Mouse (Mus musculus) CH12.LX (cell line): ENCODE data around the gene Gm19402. TPM values are rescaled to one million over a fixed set of nuclear protein-coding genes. Genes with fewer than 3 reads are reported as not detected.
"Not testable (repeated sequence)": the region's sequence is repeated elsewhere in the genome, so short reads cannot be mapped to it uniquely, and the experiment has no call there.

Experiments used
- DNase-seq: peaks from one replicate; pipeline ENCODE4 v3.0.0-alpha.2; 2013; ENCODE audit errors: extremely low read depth
- H3K27ac ChIP-seq: 2 replicates; pipeline ENCODE4 v1.5.1; 2012; ENCODE audit warnings: low read depth, mild to moderate bottlenecking, control low read depth, moderate library complexity; ENCODE audit not compliant: insufficient read depth
- H3K27me3 ChIP-seq: replicated peaks from 2 replicates; pipeline ENCODE3; 2012; ENCODE audit warnings: inconsistent platforms
- H3K36me3 ChIP-seq, 2 experiments: replicated peaks in 1 of 2; 2 replicates each; pipeline versions ENCODE3 to v1.6.1; 2012; ENCODE audit warnings: inconsistent platforms in 1 of 2, low read length in 1 of 2, mild to moderate bottlenecking in 1 of 2, mixed read lengths in 1 of 2, moderate library complexity in 1 of 2; ENCODE audit not compliant: control insufficient read depth in 1 of 2, insufficient read depth in 1 of 2
- H3K4me1 ChIP-seq, 2 experiments: 2 replicates each; pipeline ENCODE4 v1.6.1; 2012; ENCODE audit warnings: inconsistent platforms in 1 of 2, moderate library complexity in 1 of 2; ENCODE audit not compliant: insufficient read depth in 2 of 2, control insufficient read depth in 1 of 2
- H3K4me2 ChIP-seq: 2 replicates; pipeline ENCODE4 v1.6.1; 2012; ENCODE audit warnings: low read depth, mild to moderate bottlenecking, control low read depth; ENCODE audit not compliant: poor library complexity, insufficient read depth, severe bottlenecking
- H3K4me3 ChIP-seq, 3 experiments: fragments of 150-350 bp in 1 of 3; sonication (generic) in 1 of 3; replicated peaks in 1 of 3; 2 replicates each; pipeline versions ENCODE3 to v1.5.1; 2011 to 2012; ENCODE audit warnings: low read depth in 2 of 3, low read length in 2 of 3, mild to moderate bottlenecking in 2 of 3, moderate library complexity in 2 of 3, control low read depth in 1 of 3, improper control_type of control experiment in 1 of 3, inconsistent platforms in 1 of 3, mixed read lengths in 1 of 3; ENCODE audit not compliant: poor library complexity in 1 of 3
- H3K79me2 ChIP-seq: replicated peaks from 2 replicates; pipeline ENCODE4 v1.6.1; 2012; ENCODE audit warnings: mild to moderate bottlenecking, moderate library complexity; ENCODE audit not compliant: control insufficient read depth, poor library complexity, insufficient read depth, severe bottlenecking; ENCODE audit errors: extremely low read depth
- H3K9ac ChIP-seq: 2 replicates; pipeline ENCODE4 v1.6.1; 2012; ENCODE audit warnings: low read depth, mild to moderate bottlenecking, control low read depth, moderate library complexity; ENCODE audit not compliant: insufficient read depth
- H3K9me3 ChIP-seq: replicated peaks from 2 replicates; pipeline ENCODE3; 2012; ENCODE audit warnings: low read length, inconsistent platforms, mixed read lengths
- BHLHE40 ChIP-seq: IDR thresholded peaks from 2 replicates; pipeline ENCODE4 v1.6.1; 2011; ENCODE audit warnings: mild to moderate bottlenecking, low read depth, low read length, improper control_type of control experiment
- CHD2 ChIP-seq: IDR thresholded peaks from 2 replicates; pipeline ENCODE4 v1.6.1; 2011; ENCODE audit warnings: low read length, improper control_type of control experiment
- CTCF ChIP-seq, 2 experiments: IDR thresholded peaks in 1 of 2; conservative IDR thresholded peaks in 1 of 2; 2 replicates each; pipeline ENCODE4 v1.5.1; 2011 to 2012; ENCODE audit warnings: low read depth in 2 of 2, low read length in 2 of 2, improper control_type of control experiment in 1 of 2, inconsistent platforms in 1 of 2, mild to moderate bottlenecking in 1 of 2, moderate library complexity in 1 of 2
- E2F4 ChIP-seq: IDR thresholded peaks from 2 replicates; pipeline ENCODE4 v1.6.1; 2011; ENCODE audit warnings: low read depth, low read length, improper control_type of control experiment; ENCODE audit not compliant: insufficient replicate concordance
- EP300 ChIP-seq: IDR thresholded peaks from 2 replicates; pipeline ENCODE4 v1.6.1; 2011; ENCODE audit warnings: low read length, improper control_type of control experiment
- ETS1 ChIP-seq: conservative IDR thresholded peaks from 2 replicates; pipeline ENCODE4 v1.6.1; 2012; ENCODE audit warnings: low read depth, mild to moderate bottlenecking, inconsistent platforms, low read length, improper control_type of control experiment, moderate library complexity
- GABPA ChIP-seq: IDR thresholded peaks from 2 replicates; pipeline ENCODE4 v1.6.1; 2012; ENCODE audit warnings: low read depth, low read length, improper control_type of control experiment, inconsistent platforms; ENCODE audit not compliant: insufficient replicate concordance
- IRF4 ChIP-seq: IDR thresholded peaks from 2 replicates; pipeline ENCODE4 v1.6.1; 2014; ENCODE audit warnings: low read depth, mild to moderate bottlenecking, inconsistent platforms, low read length, improper control_type of control experiment
- JUND ChIP-seq: conservative IDR thresholded peaks from 2 replicates; pipeline ENCODE4 v1.6.1; 2011; ENCODE audit warnings: low read depth, low read length, improper control_type of control experiment
- MAFK ChIP-seq: IDR thresholded peaks from 2 replicates; pipeline ENCODE4 v1.6.1; 2011; ENCODE audit warnings: low read length, improper control_type of control experiment; ENCODE audit not compliant: insufficient replicate concordance
- MEF2A ChIP-seq: IDR thresholded peaks from 2 replicates; pipeline ENCODE4 v1.6.1; 2014; ENCODE audit warnings: low read depth, mild to moderate bottlenecking, inconsistent platforms, low read length, improper control_type of control experiment, borderline replicate concordance
- MXI1 ChIP-seq: IDR thresholded peaks from 2 replicates; pipeline ENCODE4 v1.6.1; 2011; ENCODE audit warnings: mild to moderate bottlenecking, low read depth, low read length, improper control_type of control experiment
- MYC ChIP-seq: IDR thresholded peaks from 2 replicates; pipeline ENCODE4 v1.6.1; 2011; ENCODE audit warnings: low read depth, mild to moderate bottlenecking, improper control_type of control experiment, low read length
- POLR2A ChIP-seq: IDR thresholded peaks from 2 replicates; pipeline ENCODE4 v1.6.1; 2011; ENCODE audit warnings: low read depth, mild to moderate bottlenecking, improper control_type of control experiment, low read length
- POLR2AphosphoS2 ChIP-seq: IDR thresholded peaks from 2 replicates; pipeline ENCODE4 v1.6.1; 2011; ENCODE audit warnings: low read depth, low read length, improper control_type of control experiment
- RAD21 ChIP-seq: IDR thresholded peaks from 2 replicates; pipeline ENCODE4 v1.6.1; 2011; ENCODE audit warnings: low read depth, mild to moderate bottlenecking, low read length, improper control_type of control experiment, moderate library complexity
- UBTF ChIP-seq: IDR thresholded peaks from 2 replicates; pipeline ENCODE4 v1.6.1; 2012; ENCODE audit warnings: low read depth, mild to moderate bottlenecking, inconsistent platforms, low read length, improper control_type of control experiment, moderate library complexity
- USF2 ChIP-seq: conservative IDR thresholded peaks from 2 replicates; pipeline ENCODE4 v1.6.1; 2011; ENCODE audit warnings: low read depth, low read length, improper control_type of control experiment
- ZC3H11A ChIP-seq: IDR thresholded peaks from 2 replicates; pipeline ENCODE4 v1.6.1; 2012; ENCODE audit warnings: low read depth, mild to moderate bottlenecking, inconsistent platforms, low read length, improper control_type of control experiment
- ZKSCAN1 ChIP-seq: IDR thresholded peaks from 2 replicates; pipeline ENCODE4 v1.6.1; 2012; ENCODE audit warnings: low read depth, inconsistent platforms, low read length, improper control_type of control experiment, borderline replicate concordance
- dilution Hi-C: fragments of 300-500 bp; cut with MboI; formaldehyde crosslinking; loops from 2 replicates; pipeline ENCODE4 v1.14.3; 2020; ENCODE audit warnings: low sequenced_read_pairs; ENCODE audit not compliant: extremely low pct_unique_long_range_greater_than_20kb, extremely low pct_ligation_motif_present
- in situ Hi-C: fragments of 300-500 bp; cut with MboI; formaldehyde crosslinking; loops from 3 replicates; pipeline ENCODE4 v1.14.3; 2019; ENCODE audit warnings: low sequenced_read_pairs, low pct_ligation_motif_present, low pct_unique_long_range_greater_than_20kb, mixed read lengths
- polyA plus RNA-seq: library from polyadenylated mRNA; unstranded; fragments of >175 nt; gene quantifications from 2 replicates; pipeline ENCODE4 v1.2.1, GENCODE M21; 2012; ENCODE audit warnings: low read depth; ENCODE audit not compliant: insufficient read length
- total RNA-seq, 2 experiments: library from RNA; depleted of rRNA; stranded (reverse); fragments of 300-350 nt in 1 of 2; fragments of >200 nt in 1 of 2; gene quantifications; 2 replicates each; pipeline ENCODE4 v1.2.3; 2012 to 2014

Gm19402 gene
- total RNA-seq (2012; rRNA removed) (not detected in 2 replicates), total RNA-seq (2014; rRNA removed) (not detected in 2 replicates), polyA plus RNA-seq (not detected in 2 replicates)

DNA sequence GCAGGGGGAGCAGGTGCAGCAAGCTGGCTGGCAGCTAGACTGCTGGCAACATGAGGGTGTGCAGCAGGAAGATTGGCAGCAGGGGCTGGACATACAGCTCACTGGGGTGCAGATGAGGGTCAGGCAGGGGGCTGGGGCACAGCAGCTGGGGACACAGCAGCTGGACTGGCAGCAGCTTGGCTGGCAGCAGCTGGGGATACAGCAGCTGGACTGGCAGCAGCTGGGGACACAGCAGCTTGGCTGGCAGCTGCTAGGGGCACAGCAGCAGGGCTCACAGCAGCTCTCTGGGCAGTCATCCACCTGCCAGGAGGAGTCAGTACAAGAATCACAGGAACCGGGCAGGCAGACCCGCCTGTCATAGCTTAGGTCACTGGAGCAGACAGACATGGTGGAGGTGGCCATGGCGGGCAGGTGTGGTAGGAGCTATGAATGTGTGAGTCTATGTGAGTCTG lies at the start of gene Gm19402:
Gene Gm19402 (minus strand): TSS at position 402 of the 452 bp plus-strand sequence.
- H3K9ac ChIP-seq, H3K79me2 ChIP-seq, H3K27ac ChIP-seq, DNase-seq, H3K36me3 ChIP-seq, in situ Hi-C loops, H3K4me3 ChIP-seq, H3K4me2 ChIP-seq, H3K9me3 ChIP-seq, dilution Hi-C loops: not testable (repeated sequence)
- Histone ChIP-seq H3K4me1 (peaks cover 3 to 28% of the 10 kb centered on the region in 2 experiments; a peak in 3 of 4 replicates), H3K27me3 (peaks cover 55% of the 10 kb centered on the region)

DNA sequence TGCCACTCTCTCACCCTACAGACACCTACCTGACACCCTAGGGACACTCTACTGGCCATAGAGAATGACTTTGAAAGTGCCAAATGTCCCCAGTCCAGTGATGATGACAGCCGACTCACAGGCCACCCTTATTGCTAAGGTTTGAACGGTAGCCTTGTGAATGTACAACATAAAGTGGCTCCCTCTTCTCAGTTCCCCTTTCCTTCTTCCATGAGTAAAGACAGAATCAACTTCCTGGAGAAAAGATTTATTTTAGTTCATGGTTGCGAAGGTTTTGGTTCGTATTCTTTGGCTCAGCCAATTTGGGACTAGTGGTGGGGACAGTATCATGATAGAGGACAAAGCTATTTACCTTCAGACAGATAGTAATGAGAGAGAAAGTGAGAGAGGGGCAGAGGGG lies 48.4 kb upstream of the Gm19402 start:
- in situ Hi-C loops, result no loop called here
- TF ChIP-seq MAFK, result no peak
- no peak for TF ChIP-seq POLR2AphosphoS2
- no peak for TF ChIP-seq CTCF (conservative IDR thresholded peaks at IDR 0.05 in 1 of 2, IDR thresholded peaks at IDR 0.05 in 1 of 2; ENCODE audit: low read depth in 2 of 2, low read length in 2 of 2)
- peak; percentile 60 for TF ChIP-seq EP300
- no peak for TF ChIP-seq ZKSCAN1
- no peak for TF ChIP-seq USF2
- no peak for TF ChIP-seq MYC
- TF ChIP-seq BHLHE40, result no peak
- peak; percentile 57 for TF ChIP-seq IRF4
- no peak for TF ChIP-seq JUND
- TF ChIP-seq MEF2A, result no peak
- no peak for TF ChIP-seq POLR2A
- no peak for TF ChIP-seq MXI1
- no peak for TF ChIP-seq ETS1
- no peak for TF ChIP-seq E2F4

DNA sequence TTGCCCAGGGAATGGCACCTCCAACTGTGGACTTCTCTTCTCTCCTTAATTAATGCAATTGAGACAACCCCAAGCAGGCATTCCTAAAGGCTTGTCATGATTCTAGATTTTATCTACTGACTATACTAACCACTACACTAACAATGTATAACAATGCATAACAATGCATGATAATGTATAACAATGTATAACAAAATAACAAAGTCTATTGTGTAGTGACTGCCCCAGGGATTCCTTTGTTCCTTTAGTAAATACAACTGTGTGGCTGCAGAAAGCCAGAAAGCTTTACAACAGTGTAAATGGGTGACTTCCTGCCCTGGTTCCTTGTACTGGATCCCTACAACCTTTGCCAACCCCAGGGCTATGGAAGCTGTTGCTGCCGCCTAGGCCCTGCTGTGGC lies 45.4 kb upstream of the Gm19402 start:
- DNase-seq, result no peak
- Histone ChIP-seq H3K36me3 (no peaks in the 10 kb centered on the region), H3K4me3 (no peak overlapping the region), H3K9ac (no peak overlapping the region), H3K27me3 (peaks cover 53% of the 10 kb centered on the region), H3K4me2 (no peak overlapping the region), H3K27ac (no peak overlapping the region), H3K4me1 (peaks cover 0 to 5% of the 10 kb centered on the region in 2 experiments; a peak in 2 of 4 replicates), H3K9me3 (peaks cover 12% of the 10 kb centered on the region), H3K79me2 (no peaks in the 10 kb centered on the region)
- dilution Hi-C loops, result no loop called here
- in situ Hi-C loops, result no loop called here
- TF ChIP-seq CHD2 (no peak), UBTF (no peak), MAFK (no peak), E2F4 (no peak), ZC3H11A (no peak), RAD21 (no peak), GABPA (no peak), ZKSCAN1 (no peak)

More for the DNA sequence above, 48.4 kb upstream of the Gm19402 start:
- Histone ChIP-seq H3K9me3 (peaks cover 11% of the 10 kb centered on the region), H3K4me3 (no peak overlapping the region), H3K36me3 (no peaks in the 10 kb centered on the region), H3K79me2 (no peaks in the 10 kb centered on the region), H3K27me3 (peaks cover 47% of the 10 kb centered on the region), H3K4me1 (peaks cover 0 to 5% of the 10 kb centered on the region in 2 experiments; a peak in 2 of 4 replicates), H3K4me2 (peak overlapping the region; percentile 37; the same call in 1 of the 2 replicates), H3K9ac (no peak overlapping the region), H3K27ac (no peak overlapping the region)
- no peak for DNase-seq
- dilution Hi-C loops, result no loop called here
